Mouse (Mus musculus): ENCODE results near the gene Anapc11.
"Not testable (repeated sequence)": the region's sequence is repeated elsewhere in the genome, so short reads cannot be mapped to it uniquely, and the experiment has no call there.

Anapc11 gene

GRCm38 (mm10) chr11:120575940-120576339 is 22.3 kb upstream of the Anapc11 start:
- DNase-seq = no peak

GRCm38 (mm10) chr11:120576365-120576981 is 21.7 kb upstream of the Anapc11 start:
- no peak for DNase-seq

- peak; percentile 32 for DNase-seq
Measured at GRCm38 (mm10) chr11:120577211-120578023, 20.8 kb upstream of the Anapc11 start.

- no peak for DNase-seq
Measured at GRCm38 (mm10) chr11:120578024-120578693, 20.1 kb upstream of the Anapc11 start.

GRCm38 (mm10) chr11:120578694-120579243 is 19.5 kb upstream of the Anapc11 start:
- DNase-seq = no peak

GRCm38 (mm10) chr11:120579316-120580107 is 18.7 kb upstream of the Anapc11 start:
- peak; percentile 92 for DNase-seq

GRCm38 (mm10) chr11:120580190-120580589 is 18.0 kb upstream of the Anapc11 start:
- peak; percentile 54 for DNase-seq

- peak; percentile 70 for DNase-seq
Measured at GRCm38 (mm10) chr11:120580871-120581331, 17.3 kb upstream of the Anapc11 start.

- peak; percentile 93 for DNase-seq
Measured at GRCm38 (mm10) chr11:120581490-120582267, 16.5 kb upstream of the Anapc11 start, which contains the start of gene Arhgdia. TSS of gene Arhgdia (minus strand) at chr11:120581624.

GRCm38 (mm10) chr11:120582268-120582981 is 15.8 kb upstream of the Anapc11 start:
- peak; percentile 69 for DNase-seq

- DNase-seq = not testable (repeated sequence)
Measured at GRCm38 (mm10) chr11:120582982-120583293, 15.3 kb upstream of the Anapc11 start.

GRCm38 (mm10) chr11:120583937-120584336 is 14.3 kb upstream of the Anapc11 start:
- no peak for DNase-seq

GRCm38 (mm10) chr11:120588531-120588930 is 9.7 kb upstream of the Anapc11 start:
- no peak for DNase-seq

- DNase-seq = peak; percentile 55
Measured at GRCm38 (mm10) chr11:120597240-120598235, 683 bp upstream of the Anapc11 start.

- no peak for DNase-seq
Measured at GRCm38 (mm10) chr11:120598990-120599549, 849 bp downstream of the Anapc11 start.

- DNase-seq = no peak
Measured at GRCm38 (mm10) chr11:120600716-120601115, 2.5 kb downstream of the Anapc11 start.

GRCm38 (mm10) chr11:120603545-120603944 is 5.3 kb downstream of the Anapc11 start:
- no peak for DNase-seq

- no peak for DNase-seq
Measured at GRCm38 (mm10) chr11:120605667-120606066, 7.4 kb downstream of the Anapc11 start.

GRCm38 (mm10) chr11:120606764-120607163 is 8.5 kb downstream of the Anapc11 start:
- DNase-seq = no peak
